Mouse (Mus musculus) activated CD4-positive, CD25-positive, alpha-beta regulatory T cell, adult 9 weeks (primary cell): Measurements from ENCODE around the gene Gm21173. TPM values are rescaled to one million over a fixed set of nuclear protein-coding genes. Genes with fewer than 3 reads are reported as not detected.

Source experiments
- polyA plus RNA-seq: library from polyadenylated mRNA; unstranded; fragments of 100-300 nt; shearing (Covaris generic); gene quantifications from one replicate; pipeline ENCODE4 v1.2.1, GENCODE M21; 2017

Gene Gm21173
- polyA plus RNA-seq, result not detected

GRCm38 (mm10) chrY:76761300-76761699 is at the start of gene Gm21173:
TSS of gene Gm21173 (plus strand) at chrY:76761600.

